Mouse (Mus musculus) heart, embryonic 16.5 days (tissue): ENCODE measurements around the gene Rab33a. TPM values are rescaled to one million over a fixed set of nuclear protein-coding genes. Genes with fewer than 3 reads are reported as not detected.

ENCODE experiments used
- ATAC-seq: fragments of 200-750 bp; cut with Nextera tagmentation; replicated peaks from 2 replicates; pipeline ENCODE4 v1.8.0; 2017; ENCODE audit warnings: moderate number of reproducible peaks; ENCODE audit not compliant: insufficient read depth, low FRiP score; ENCODE audit errors: extremely low read depth
- H3K27ac ChIP-seq: fragments of 300-500 bp; sonication (generic); 2 replicates; pipeline ENCODE4 v1.5.1; 2014; ENCODE audit warnings: mild to moderate bottlenecking, low read length, control low read depth, moderate library complexity
- H3K27me3 ChIP-seq: fragments of 300-500 bp; sonication (generic); 2 replicates; pipeline ENCODE4 v1.6.1; 2014; ENCODE audit warnings: low read length, mixed read lengths; ENCODE audit not compliant: control insufficient read depth, insufficient read depth
- H3K36me3 ChIP-seq: fragments of 300-500 bp; sonication (generic); 2 replicates; pipeline ENCODE4 v1.6.1; 2014; ENCODE audit not compliant: control insufficient read depth, insufficient read depth
- H3K4me1 ChIP-seq: fragments of 300-500 bp; sonication (generic); 2 replicates; pipeline ENCODE4 v1.6.1; 2014; ENCODE audit warnings: low read length, mixed read lengths; ENCODE audit not compliant: control insufficient read depth, insufficient read depth
- H3K4me2 ChIP-seq: fragments of 300-500 bp; sonication (generic); 2 replicates; pipeline ENCODE4 v1.6.1; 2014; ENCODE audit warnings: low read depth, mild to moderate bottlenecking, control low read depth, low read length
- H3K4me3 ChIP-seq: fragments of 300-500 bp; sonication (generic); 2 replicates; pipeline ENCODE4 v1.5.1; 2014; ENCODE audit warnings: mild to moderate bottlenecking, control low read depth, low read length
- H3K9ac ChIP-seq: fragments of 300-500 bp; sonication (generic); 2 replicates; pipeline ENCODE4 v1.6.1; 2014; ENCODE audit warnings: low read length, control low read depth
- H3K9me3 ChIP-seq: fragments of 300-500 bp; sonication (generic); replicated peaks from 2 replicates; pipeline ENCODE4 v1.6.1; 2016; ENCODE audit warnings: low read length; ENCODE audit not compliant: control insufficient read depth
- WGBS: fragments of 180-500 bp; shearing (Covaris S2); extraction: QIAGEN DNeasy Blood & Tissue Kit; methylation state at CpG from one replicate; pipeline ENCODE4 v1.1.7; 2014; 5-methylcytosine and 5-hydroxymethylcytosine counted together
- polyA plus RNA-seq: library from polyadenylated mRNA; unstranded; fragments of >200 nt; fragmentation: Nextera tagmentation; extraction: Ambion mirVana; gene quantifications from 2 replicates; pipeline ENCODE4 v1.2.1, GENCODE M21; 2015

Gene Rab33a
- polyA plus RNA-seq = 3.8 and 5.6 TPM in 2 replicates

- Histone ChIP-seq H3K4me2 (peak within 1 kb of the TSS; percentile 87), H3K27ac (no peak within 1 kb of the TSS), H3K4me3 (peak within 1 kb of the TSS; percentile 59), H3K9me3 (no peaks in the 10 kb centered on the region), H3K36me3 (no peaks in the 10 kb centered on the region), H3K4me1 (no peaks in the 10 kb centered on the region), H3K27me3 (no peaks in the 10 kb centered on the region), H3K9ac (peak within 1 kb of the TSS; percentile 71)
- 23% methylated on average over 33 of the region's 33 CpGs for WGBS
- ATAC-seq = peak; percentile 51
These were observed at the start of gene Rab33a for GRCm38 (mm10) chrX:48518808-48519548. Gene Rab33a, plus strand, starts transcription at chrX:48519285.

GRCm38 (mm10) chrX:48481095-48481494 is 38.0 kb upstream of the Rab33a start:
- Histone ChIP-seq H3K9me3 (no peaks in the 10 kb centered on the region), H3K27ac (no peak overlapping the region), H3K36me3 (peaks cover 12% of the 10 kb centered on the region), H3K9ac (no peak overlapping the region), H3K4me2 (no peak overlapping the region), H3K4me1 (no peaks in the 10 kb centered on the region), H3K27me3 (no peaks in the 10 kb centered on the region), H3K4me3 (no peak overlapping the region)
- WGBS = 77% methylated on average over 4 of the region's 4 CpGs
- no peak for ATAC-seq

GRCm38 (mm10) chrX:48481687-48482086 is 37.4 kb upstream of the Rab33a start:
- no peak for ATAC-seq
- H3K27ac ChIP-seq = no peak overlapping the region

GRCm38 (mm10) chrX:48493763-48494162 is 25.3 kb upstream of the Rab33a start:
- Histone ChIP-seq H3K9ac (no peak overlapping the region), H3K4me3 (no peak overlapping the region), H3K27me3 (no peaks in the 10 kb centered on the region), H3K27ac (no peak overlapping the region), H3K9me3 (no peaks in the 10 kb centered on the region), H3K4me2 (no peak overlapping the region), H3K36me3 (peaks cover 18% of the 10 kb centered on the region), H3K4me1 (no peaks in the 10 kb centered on the region)
- ATAC-seq = no peak
- WGBS = 87% methylated on average over 8 of the region's 8 CpGs

More at GRCm38 (mm10) chrX:48481687-48482086, 37.4 kb upstream of the Rab33a start:
- H3K27me3 ChIP-seq = no peaks in the 10 kb centered on the region
- H3K9me3 ChIP-seq = no peaks in the 10 kb centered on the region
- H3K9ac ChIP-seq = no peak overlapping the region
- peaks cover 12% of the 10 kb centered on the region for H3K36me3 ChIP-seq
- H3K4me3 ChIP-seq = no peak overlapping the region
- 94% methylated on average over 7 of the region's 7 CpGs for WGBS
- H3K4me2 ChIP-seq = no peak overlapping the region
- no peaks in the 10 kb centered on the region for H3K4me1 ChIP-seq

GRCm38 (mm10) chrX:48513166-48513807 is 5.8 kb upstream of the Rab33a start, which contains the start of gene Aifm1:
Gene Aifm1, minus strand, starts transcription at chrX:48513563.
- Histone ChIP-seq H3K27ac (peak within 1 kb of the TSS; percentile 68), H3K4me1 (0 out of 2 replicates have a peak, but pooled peaks cover 2% of the 10 kb centered on the region), H3K36me3 (no peaks in the 10 kb centered on the region; the same call in 1 of the 2 replicates), H3K9me3 (no peaks in the 10 kb centered on the region), H3K27me3 (no peaks in the 10 kb centered on the region), H3K9ac (peak within 1 kb of the TSS; percentile 82), H3K4me3 (peak within 1 kb of the TSS; percentile 69), H3K4me2 (peak within 1 kb of the TSS; percentile 68)
- 19% methylated on average over 43 of the region's 45 CpGs for WGBS
- peak; percentile 98 for ATAC-seq

- Histone ChIP-seq H3K4me2 (peak overlapping the region; percentile 58), H3K36me3 (no peaks in the 10 kb centered on the region; the same call in 1 of the 2 replicates), H3K4me3 (peak overlapping the region; percentile 69), H3K27me3 (no peaks in the 10 kb centered on the region), H3K27ac (peak overlapping the region; percentile 51), H3K4me1 (0 out of 2 replicates have a peak, but pooled peaks cover 2% of the 10 kb centered on the region), H3K9ac (peak overlapping the region; percentile 60), H3K9me3 (no peaks in the 10 kb centered on the region)
- WGBS = 21% methylated on average over 13 of the region's 13 CpGs
- ATAC-seq = no peak
These were observed 5.3 kb upstream of the Rab33a start for GRCm38 (mm10) chrX:48513824-48514223.

GRCm38 (mm10) chrX:48518211-48518807 is 776 bp upstream of the Rab33a start:
- Histone ChIP-seq H3K9me3 (no peaks in the 10 kb centered on the region), H3K4me2 (peak overlapping the region; percentile 87), H3K36me3 (no peaks in the 10 kb centered on the region), H3K4me3 (peak overlapping the region; percentile 59), H3K9ac (peak overlapping the region; percentile 71), H3K4me1 (no peaks in the 10 kb centered on the region), H3K27me3 (no peaks in the 10 kb centered on the region), H3K27ac (no peak overlapping the region)
- WGBS = 28% methylated on average over 15 of the region's 15 CpGs
- peak; percentile 25; the same call in 1 of the 2 replicates for ATAC-seq

GRCm38 (mm10) chrX:48519549-48520085 is 532 bp downstream of the Rab33a start:
- H3K4me1 ChIP-seq = no peaks in the 10 kb centered on the region
- H3K9ac ChIP-seq = peak overlapping the region; percentile 71
- H3K36me3 ChIP-seq = no peaks in the 10 kb centered on the region
- peak overlapping the region; percentile 87 for H3K4me2 ChIP-seq
- no peak for ATAC-seq
- no peaks in the 10 kb centered on the region for H3K9me3 ChIP-seq
- H3K27ac ChIP-seq = no peak overlapping the region
- no peaks in the 10 kb centered on the region for H3K27me3 ChIP-seq
- WGBS = 22% methylated on average over 20 of the region's 20 CpGs
- H3K4me3 ChIP-seq = peak overlapping the region; percentile 59
